Mouse (Mus musculus): ENCODE measurements around the gene Gm26661. TPM values are rescaled to one million over a fixed set of nuclear protein-coding genes. Genes with fewer than 3 reads are reported as not detected.

Gm26661 gene
- not detected for polyA plus RNA-seq (2014; fragmentation: Illumina TruSeq; extraction: RNeasy Lipid Tissue Mini Kit (QIAGEN cat#74804); ENCODE audit: insufficient read depth, low read depth, low replicate concordance)

DNA sequence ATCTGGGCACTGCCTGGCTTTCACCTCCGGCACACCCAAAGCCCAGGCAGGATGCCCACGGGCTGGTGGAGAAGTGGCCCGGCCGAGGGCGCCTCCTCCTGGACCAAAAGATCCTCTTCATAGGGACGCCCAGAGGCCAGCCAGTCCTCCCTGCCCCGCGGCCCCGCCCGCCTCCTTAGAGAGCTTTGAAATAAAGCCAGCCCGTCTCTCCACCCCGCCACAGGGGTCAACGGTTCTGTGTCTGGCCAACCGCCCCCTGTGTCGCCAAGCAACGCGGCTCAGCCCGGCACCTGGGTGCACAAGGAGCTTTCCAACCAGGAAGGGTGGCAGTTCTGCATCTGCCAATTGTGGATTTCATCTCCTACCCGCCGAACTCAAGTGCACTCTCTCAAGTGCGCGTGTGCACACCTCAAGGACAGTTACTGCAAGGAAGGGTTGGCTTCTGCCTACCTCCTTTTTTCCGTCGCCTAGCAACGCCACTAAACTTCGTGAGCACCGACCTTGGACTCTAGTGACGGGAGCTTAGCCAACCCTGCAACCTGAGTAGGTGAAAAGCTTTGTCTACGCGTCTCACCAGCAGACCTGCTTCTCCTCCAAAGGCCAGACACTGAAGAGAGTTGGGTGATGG is at the start of gene Gm26661:
Gene Gm26661, plus strand, starts transcription at position 56 of the 628 bp plus-strand sequence.

GRCm38 (mm10) chr14:7817770-7818462 is 26.5 kb downstream of the Gm26661 start, which contains the start of gene Flnb:
Gene Flnb (plus strand): TSS chr14:7817957.

Other genes with a start within 250 kb of the Gm26661 start
- not detected for gene Gm3558, start 223.0 kb upstream of the Gm26661 start, polyA plus RNA-seq (2014; fragmentation: Illumina TruSeq; extraction: RNeasy Lipid Tissue Mini Kit (QIAGEN cat#74804); ENCODE audit: insufficient read depth, low read depth, low replicate concordance)
- gene Gm10338, start 196.0 kb upstream of the Gm26661 start, polyA plus RNA-seq (2014; fragmentation: Illumina TruSeq; extraction: RNeasy Lipid Tissue Mini Kit (QIAGEN cat#74804); ENCODE audit: insufficient read depth, low read depth, low replicate concordance) = not detected
- gene Gm10128, start 147.6 kb upstream of the Gm26661 start, polyA plus RNA-seq (2014; fragmentation: Illumina TruSeq; extraction: RNeasy Lipid Tissue Mini Kit (QIAGEN cat#74804); ENCODE audit: insufficient read depth, low read depth, low replicate concordance) = not detected
- gene Flnb, start 26.4 kb downstream of the Gm26661 start, polyA plus RNA-seq (2014; fragmentation: Illumina TruSeq; extraction: RNeasy Lipid Tissue Mini Kit (QIAGEN cat#74804); ENCODE audit: insufficient read depth, low read depth, low replicate concordance) = 7.1 TPM
- not detected for gene Gm45521, start 165.7 kb downstream of the Gm26661 start, polyA plus RNA-seq (2014; fragmentation: Illumina TruSeq; extraction: RNeasy Lipid Tissue Mini Kit (QIAGEN cat#74804); ENCODE audit: insufficient read depth, low read depth, low replicate concordance)
- 0.31 TPM for gene Dnase1l3, start 203.0 kb downstream of the Gm26661 start, polyA plus RNA-seq (2014; fragmentation: Illumina TruSeq; extraction: RNeasy Lipid Tissue Mini Kit (QIAGEN cat#74804); ENCODE audit: insufficient read depth, low read depth, low replicate concordance)
- gene Abhd6, start 211.3 kb downstream of the Gm26661 start, polyA plus RNA-seq (2014; fragmentation: Illumina TruSeq; extraction: RNeasy Lipid Tissue Mini Kit (QIAGEN cat#74804); ENCODE audit: insufficient read depth, low read depth, low replicate concordance) = 4.3 TPM

Measured in lung, adult 10 weeks (tissue).